Mouse (Mus musculus) G1E (cell line): Measurements from ENCODE around the gene P2rx1.
A peak's percentile ranks its signal among the peaks of the same experiment; 100 is the strongest.

Experiments used
- CTCF ChIP-seq: IDR thresholded peaks from 2 replicates; pipeline ENCODE4 v1.5.1; 2012; ENCODE audit warnings: low read depth, low read length, inconsistent platforms, mixed read lengths
- TAL1 ChIP-seq: conservative IDR thresholded peaks from 2 replicates; pipeline ENCODE4 v1.6.1; 2012; ENCODE audit warnings: low read depth, low read length, inconsistent platforms, mixed read lengths

DNA sequence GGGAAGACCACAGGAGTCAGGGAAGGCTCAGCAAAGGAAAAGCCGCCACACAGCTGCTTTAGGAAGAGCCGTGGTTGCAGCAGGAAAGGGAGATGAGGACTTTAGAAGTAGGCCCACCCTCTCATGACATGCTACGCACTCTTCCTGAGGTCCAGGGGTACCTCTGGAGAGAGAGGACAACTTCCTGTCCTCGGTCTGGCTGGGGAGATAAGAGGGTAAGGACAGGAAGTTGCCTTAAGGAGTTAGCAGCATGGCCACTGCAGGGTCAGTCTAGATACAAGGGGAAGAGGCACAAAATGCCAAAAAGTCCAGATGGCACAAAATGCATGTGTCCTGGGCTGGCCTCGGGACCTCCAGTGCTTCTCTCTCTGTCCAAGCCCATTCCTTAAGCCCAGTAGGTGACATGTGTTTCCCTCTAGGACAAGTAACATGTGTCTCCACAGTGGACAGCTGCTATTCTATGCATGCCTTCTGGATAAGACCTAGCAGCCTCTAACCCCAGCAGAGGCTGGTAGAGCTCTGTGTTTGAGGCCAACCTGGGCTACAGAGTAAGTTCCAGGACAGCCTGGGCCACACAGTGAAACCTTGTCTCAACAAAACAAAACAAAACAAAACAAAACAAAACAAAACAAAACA is 43.4 kb upstream of the P2rx1 start:
- TF ChIP-seq CTCF (no peak), TAL1 (peak; percentile 55; the same call in 1 of the 2 replicates)
